Mouse (Mus musculus) regulatory T cell (primary cell): ENCODE results near the gene Clec18a.
"Not testable (repeated sequence)": the region's sequence is repeated elsewhere in the genome, so short reads cannot be mapped to it uniquely, and the experiment has no call there.

Experiments
- in situ Hi-C: fragments of 300-600 bp; cut with MboI, MseI; formaldehyde crosslinking; loops from one replicate; pipeline ENCODE4 v1.15.1; 2025; ENCODE audit warnings: high pct_unique_total_duplicates

Gene Clec18a

GRCm38 (mm10) chr8:111056691-111057293 lies 35.4 kb downstream of the Clec18a start:
- in situ Hi-C loops = loop anchor here (5.0 kb wide), 1 partner anchor 36 kb away; the partner anchor contains the start of genes Clec18a and Pdpr

- in situ Hi-C loops = loop anchor here (5.0 kb wide), 1 partner anchor 36 kb away; the partner anchor contains the start of genes Clec18a and Pdpr
These were observed 36.0 kb downstream of the Clec18a start, which contains the start of gene Exosc6 for GRCm38 (mm10) chr8:111056158-111056663. Gene Exosc6, plus strand, starts transcription at chr8:111056339.

- in situ Hi-C loops = loop anchor here (5.0 kb wide), 1 partner anchor 37 kb away; the partner anchor contains the start of genes Clec18a and Pdpr
These were observed 36.6 kb downstream of the Clec18a start for GRCm38 (mm10) chr8:111055661-111056060.

GRCm38 (mm10) chr8:111055031-111055634 lies 37.1 kb downstream of the Clec18a start:
- in situ Hi-C loops = loop anchor here (5.0 kb wide), 1 partner anchor 37 kb away; the partner anchor contains the start of genes Clec18a and Pdpr

DNA sequence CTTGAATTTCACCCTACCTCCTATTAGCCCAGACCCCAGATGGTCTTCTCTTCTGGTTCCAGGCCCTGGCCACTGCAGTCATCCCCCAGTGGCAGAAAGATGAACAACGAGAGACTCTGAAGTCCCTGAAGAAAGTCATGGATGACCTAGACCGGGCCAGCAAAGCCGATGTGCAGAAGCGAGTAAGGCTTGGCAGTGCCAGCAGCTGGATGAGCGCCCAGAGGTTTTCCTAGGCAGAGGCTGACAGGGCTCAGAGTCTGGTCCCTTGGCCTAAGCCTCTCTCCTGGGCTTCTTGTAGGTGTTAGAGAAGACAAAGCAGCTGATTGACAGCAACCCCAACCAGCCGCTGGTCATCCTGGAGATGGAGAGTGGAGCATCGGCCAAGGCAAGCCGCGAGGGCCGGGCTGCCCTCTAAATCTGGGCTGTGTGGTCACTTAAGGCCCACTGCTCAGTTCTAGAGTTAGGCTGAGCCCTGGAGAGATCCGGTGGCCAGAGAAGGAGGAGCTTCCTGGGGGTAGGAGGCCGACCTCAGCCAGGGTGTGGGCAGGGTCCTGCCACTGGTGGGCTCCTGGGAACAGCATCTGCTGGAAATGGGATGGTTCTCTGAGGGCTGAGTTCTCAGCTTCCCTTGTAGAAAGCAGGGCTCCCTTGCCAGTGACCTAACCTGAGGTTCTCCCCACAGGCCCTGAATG lies 38.3 kb downstream of the Clec18a start:
- in situ Hi-C loops = loop anchor here (5.0 kb wide), 1 partner anchor 72 kb away; no protein-coding TSS in a partner anchor

GRCm38 (mm10) chr8:111049106-111049505 lies 43.1 kb downstream of the Clec18a start:
- in situ Hi-C loops = loop anchor here (5.0 to 10.0 kb wide), 2 partner anchors 217 to 234 kb away; no protein-coding TSS in a partner anchor

DNA sequence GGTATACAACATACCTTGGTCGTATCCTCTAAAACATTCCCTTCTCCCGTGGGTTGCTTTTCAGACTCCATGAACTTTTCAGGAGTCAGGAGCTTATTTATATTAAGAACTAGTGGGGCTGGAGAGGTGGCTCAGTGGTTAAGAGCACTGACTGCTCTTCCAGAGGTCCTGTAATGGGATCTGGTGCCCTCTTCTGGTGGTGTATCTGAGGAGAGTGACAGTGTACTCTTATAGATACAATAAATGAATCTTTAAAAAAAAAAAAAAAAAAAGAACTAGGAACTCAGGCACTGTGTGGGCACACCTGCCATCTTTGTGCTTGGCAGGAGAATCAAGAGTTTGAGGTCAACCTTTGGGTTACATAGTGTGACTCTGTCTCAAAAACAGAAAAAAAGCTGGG lies 43.5 kb downstream of the Clec18a start:
- in situ Hi-C loops = loop anchor here (5.0 to 10.0 kb wide), 2 partner anchors 216 to 234 kb away; no protein-coding TSS in a partner anchor

- in situ Hi-C loops = loop anchor here (10.0 kb wide), 1 partner anchor 229 kb away; no protein-coding TSS in a partner anchor
These were observed 48.1 kb downstream of the Clec18a start for GRCm38 (mm10) chr8:111044003-111044734.

DNA sequence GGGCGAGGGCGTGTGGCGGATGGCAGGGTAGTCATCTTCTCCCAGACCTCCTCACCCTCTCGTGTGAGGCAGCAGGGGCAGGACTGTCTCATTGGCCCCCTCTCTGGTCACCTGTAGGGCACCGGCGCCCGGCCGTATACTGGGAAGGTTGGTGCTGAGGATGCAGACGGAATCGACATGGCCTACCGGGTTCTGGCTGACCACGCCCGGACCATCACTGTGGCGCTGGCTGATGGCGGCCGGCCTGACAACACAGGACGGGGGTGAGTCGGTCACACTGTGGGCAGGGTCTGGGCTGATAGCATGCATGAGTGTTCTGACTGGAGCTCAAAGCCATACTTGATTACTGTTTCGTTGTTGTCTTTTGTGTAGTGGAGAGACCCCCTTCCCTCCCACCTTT lies 49.7 kb downstream of the Clec18a start:
- in situ Hi-C loops = loop anchor here (10.0 kb wide), 1 partner anchor 228 kb away; no protein-coding TSS in a partner anchor

DNA sequence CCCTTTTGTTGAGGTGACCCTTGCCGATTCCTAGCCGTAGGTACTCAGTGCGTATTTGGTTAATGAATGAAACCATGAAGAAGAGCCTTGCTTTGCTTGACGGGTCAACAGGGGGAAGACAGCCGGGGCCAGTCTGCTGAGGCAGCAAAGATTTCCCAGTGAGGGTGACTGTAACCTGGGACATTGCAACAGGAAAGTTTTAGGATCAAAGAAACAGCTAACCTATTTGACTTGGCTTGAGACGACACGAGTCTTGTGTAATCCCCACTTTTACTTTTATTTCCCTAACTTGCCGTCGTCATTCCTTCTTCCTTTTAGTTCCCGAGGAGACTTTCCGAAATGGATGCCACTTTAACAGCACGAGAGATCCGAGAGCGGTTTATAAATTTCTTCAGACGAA lies 55.6 kb downstream of the Clec18a start:
- in situ Hi-C loops = no loop called here

GRCm38 (mm10) chr8:111034276-111034675 lies 58.0 kb downstream of the Clec18a start:
- in situ Hi-C loops = no loop called here

DNA sequence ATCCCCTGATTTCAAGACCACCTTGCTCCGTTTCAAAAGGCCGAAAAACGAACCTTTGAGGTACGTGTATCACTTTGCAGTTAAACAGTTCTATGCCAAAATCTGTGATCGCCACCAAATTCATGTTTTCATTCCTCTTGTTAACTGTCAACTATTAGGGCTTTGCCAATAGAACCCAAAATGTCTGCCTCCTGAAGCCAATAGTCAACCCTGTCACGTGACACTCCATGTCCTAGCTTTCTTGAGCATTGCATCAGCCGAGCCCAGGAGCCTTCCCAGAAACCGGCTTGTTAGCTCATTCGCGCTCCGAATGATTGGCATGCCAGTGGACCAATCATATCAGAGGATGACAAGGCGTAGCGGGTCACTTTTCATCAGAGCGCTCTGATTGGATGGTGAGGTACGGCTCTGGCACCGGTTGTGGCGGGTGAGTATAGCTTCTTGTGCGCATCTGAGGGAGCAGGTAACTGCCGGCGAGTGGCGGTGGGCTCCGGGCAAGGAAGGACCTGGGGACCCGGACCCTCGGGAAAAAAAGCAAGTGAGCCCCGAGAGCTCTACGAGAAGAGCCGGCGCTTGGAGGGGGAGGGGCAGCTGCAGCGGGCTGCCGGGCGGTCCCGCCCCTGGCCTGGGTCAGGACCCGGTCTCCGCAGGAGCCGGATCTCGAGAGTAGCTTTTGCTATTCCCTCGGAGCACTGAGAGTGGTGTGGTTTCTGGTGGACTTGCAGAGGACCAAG lies 58.6 kb downstream of the Clec18a start:
- in situ Hi-C loops = no loop called here

DNA sequence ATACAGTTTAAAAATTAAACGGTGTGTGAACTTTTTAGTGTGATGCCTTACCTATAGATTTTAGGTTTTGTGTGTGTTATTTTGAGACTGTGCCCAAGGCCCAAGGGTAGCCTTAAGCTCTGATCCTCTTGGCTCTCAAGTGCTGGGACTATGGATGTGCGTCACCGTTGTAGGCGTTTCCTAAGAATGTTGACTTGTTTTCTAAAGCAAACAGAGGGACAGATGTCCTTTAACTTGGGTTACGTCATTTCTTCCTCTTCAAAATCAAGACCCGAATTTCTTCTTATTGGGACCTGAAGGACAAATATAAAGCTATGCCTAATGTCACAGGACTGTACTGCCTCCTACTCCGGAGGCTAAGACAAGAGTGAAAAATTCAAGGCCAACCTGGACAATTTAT lies 59.3 kb downstream of the Clec18a start, which contains the start of gene Aars:
Gene Aars, plus strand, starts transcription at position 229 of the 400 bp plus-strand sequence.
- in situ Hi-C loops = no loop called here

DNA sequence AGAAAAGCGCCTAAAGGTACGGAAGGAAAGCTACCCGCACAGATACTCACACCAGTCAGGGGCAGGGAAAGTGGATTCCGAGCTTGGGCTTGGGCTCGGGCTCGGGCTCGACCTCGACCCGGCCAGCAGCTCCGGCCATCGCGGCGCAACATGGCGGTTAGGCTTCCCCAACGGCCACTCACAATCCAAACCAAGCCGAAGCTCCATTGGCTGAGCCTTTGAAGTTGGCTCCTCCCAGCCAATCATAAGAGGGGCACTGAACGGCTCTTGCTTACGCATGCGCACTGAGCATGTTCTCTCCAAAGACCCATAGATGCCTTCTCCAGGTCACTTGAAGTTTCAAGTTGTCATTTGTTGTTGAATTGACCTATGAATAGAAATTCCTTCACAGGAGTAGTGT lies 60.7 kb downstream of the Clec18a start, which contains the start of gene Ddx19b:
Gene Ddx19b, minus strand, starts transcription at position 180 of the 400 bp plus-strand sequence.
- in situ Hi-C loops = no loop called here

- in situ Hi-C loops = no loop called here
These were observed 62.2 kb downstream of the Clec18a start for GRCm38 (mm10) chr8:111030045-111030444.

DNA sequence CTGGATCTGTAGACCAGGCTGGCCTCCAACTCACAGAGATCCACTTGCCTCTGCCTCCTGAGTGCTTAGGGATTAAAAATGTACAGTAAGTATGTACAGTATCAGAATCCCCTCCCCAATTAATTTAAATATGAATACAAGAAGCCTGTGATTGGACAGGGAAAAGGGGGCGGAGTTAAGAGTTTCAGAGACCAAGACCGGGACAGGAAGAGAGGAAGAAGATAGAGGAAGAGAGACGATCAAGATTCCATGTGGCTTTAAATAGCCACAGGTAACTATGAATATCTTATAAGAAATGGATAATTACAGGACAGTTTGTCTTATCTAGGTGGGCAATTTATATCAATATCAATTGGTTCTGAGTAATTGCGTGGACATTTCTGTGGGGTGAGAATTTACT lies 62.6 kb downstream of the Clec18a start:
- in situ Hi-C loops = no loop called here

DNA sequence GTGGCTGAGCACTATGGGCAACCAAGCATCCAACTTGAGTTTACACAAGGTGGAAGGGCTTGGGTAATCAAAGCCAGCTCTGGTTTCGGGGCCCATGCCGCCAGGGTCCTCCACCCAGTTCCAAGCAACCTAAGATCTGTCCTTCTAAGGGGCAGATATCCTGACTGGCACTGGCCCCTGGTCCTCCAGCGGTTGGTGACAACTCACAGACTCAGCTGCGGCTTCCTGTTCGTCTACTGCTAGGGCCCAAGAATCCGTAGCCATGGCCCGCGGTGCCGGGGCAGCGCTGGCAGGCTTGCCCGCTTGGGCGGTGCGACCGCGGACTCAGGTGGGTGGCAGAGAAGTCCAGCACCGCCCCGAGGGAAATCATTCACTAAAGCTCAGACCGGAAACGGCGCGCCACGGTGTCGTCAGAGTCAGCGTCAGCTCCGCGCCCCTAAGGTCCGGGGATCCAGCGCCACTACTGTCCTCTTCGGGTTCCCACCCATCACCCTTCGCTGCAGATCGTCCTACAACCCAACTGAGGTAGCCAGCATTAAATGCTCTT lies 64.8 kb downstream of the Clec18a start:
- in situ Hi-C loops = no loop called here

- in situ Hi-C loops = not testable (repeated sequence)
These were observed 65.6 kb downstream of the Clec18a start for GRCm38 (mm10) chr8:111026609-111027008.

GRCm38 (mm10) chr8:111010230-111010991 lies 81.8 kb downstream of the Clec18a start:
- in situ Hi-C loops = not testable (repeated sequence)
